Mouse (Mus musculus): ENCODE measurements around the gene Mat2b. TPM values are rescaled to one million over a fixed set of nuclear protein-coding genes. Genes with fewer than 3 reads are reported as not detected.
"Not testable (repeated sequence)": the region's sequence is repeated elsewhere in the genome, so short reads cannot be mapped to it uniquely, and the experiment has no call there.

Gene Mat2b
- polyA plus RNA-seq, 1 experiment, result 11.1 TPM

GRCm38 (mm10) chr11:40718324-40718723 lies 23.3 kb upstream of the Mat2b start:
- no peak overlapping the region for H3K4me3 ChIP-seq (ENCODE audit: control insufficient read depth, low read depth, low read length)
- TF ChIP-seq CTCF (IDR thresholded peaks at IDR 0.05; ENCODE audit: control insufficient read depth, insufficient read depth, insufficient replicate concordance, low read depth, low read length), result no peak
- no peak overlapping the region for H3K27ac ChIP-seq (ENCODE audit: control insufficient read depth, insufficient read depth, low read depth, low read length)
- H3K4me1 ChIP-seq (ENCODE audit: control insufficient read depth, insufficient read depth, low read length), result no peaks in the 10 kb centered on the region
- H3K36me3 ChIP-seq (ENCODE audit: control insufficient read depth, insufficient read depth, low read length), result no peaks in the 10 kb centered on the region; the same call in none of the 2 replicates
- no peaks in the 10 kb centered on the region for H3K27me3 ChIP-seq (ENCODE audit: control insufficient read depth, insufficient read depth, low read length)

GRCm38 (mm10) chr11:40715524-40715923 lies 20.5 kb upstream of the Mat2b start:
- Histone ChIP-seq H3K27ac (ENCODE audit: control insufficient read depth, insufficient read depth, low read depth, low read length) (no peak overlapping the region), H3K27me3 (ENCODE audit: control insufficient read depth, insufficient read depth, low read length) (no peaks in the 10 kb centered on the region), H3K36me3 (ENCODE audit: control insufficient read depth, insufficient read depth, low read length) (0 out of 2 replicates have a peak, but pooled peaks cover 1% of the 10 kb centered on the region), H3K4me1 (ENCODE audit: control insufficient read depth, insufficient read depth, low read length) (no peaks in the 10 kb centered on the region), H3K4me3 (ENCODE audit: control insufficient read depth, low read depth, low read length) (no peak overlapping the region)
- TF ChIP-seq CTCF (IDR thresholded peaks at IDR 0.05; ENCODE audit: control insufficient read depth, insufficient read depth, insufficient replicate concordance, low read depth, low read length) (no peak), POLR2A (IDR thresholded peaks at IDR 0.05; ENCODE audit: control insufficient read depth, low read depth, low read length) (no peak)

- Histone ChIP-seq H3K4me1 (ENCODE audit: control insufficient read depth, insufficient read depth, low read length) (no peaks in the 10 kb centered on the region), H3K4me3 (ENCODE audit: control insufficient read depth, low read depth, low read length) (no peak overlapping the region), H3K36me3 (ENCODE audit: control insufficient read depth, insufficient read depth, low read length) (0 out of 2 replicates have a peak, but pooled peaks cover 1% of the 10 kb centered on the region), H3K27me3 (ENCODE audit: control insufficient read depth, insufficient read depth, low read length) (no peaks in the 10 kb centered on the region), H3K27ac (ENCODE audit: control insufficient read depth, insufficient read depth, low read depth, low read length) (no peak overlapping the region)
- no peak for TF ChIP-seq CTCF (IDR thresholded peaks at IDR 0.05; ENCODE audit: control insufficient read depth, insufficient read depth, insufficient replicate concordance, low read depth, low read length)
- TF ChIP-seq POLR2A (IDR thresholded peaks at IDR 0.05; ENCODE audit: control insufficient read depth, low read depth, low read length), result no peak
Measured at GRCm38 (mm10) chr11:40713858-40714257, 18.9 kb upstream of the Mat2b start.

- not testable (repeated sequence) for H3K27me3 ChIP-seq (ENCODE audit: control insufficient read depth, insufficient read depth, low read length); H3K4me1 ChIP-seq (ENCODE audit: control insufficient read depth, insufficient read depth, low read length); H3K27ac ChIP-seq (ENCODE audit: control insufficient read depth, insufficient read depth, low read depth, low read length); H3K4me3 ChIP-seq (ENCODE audit: control insufficient read depth, low read depth, low read length); H3K36me3 ChIP-seq (ENCODE audit: control insufficient read depth, insufficient read depth, low read length)
Measured at GRCm38 (mm10) chr11:40709899-40710298, 14.9 kb upstream of the Mat2b start.

GRCm38 (mm10) chr11:40694311-40695087 lies 504 bp downstream of the Mat2b start:
- H3K27ac ChIP-seq (ENCODE audit: control insufficient read depth, insufficient read depth, low read depth, low read length), result peak overlapping the region; percentile 90
- H3K36me3 ChIP-seq (ENCODE audit: control insufficient read depth, insufficient read depth, low read length), result no peaks in the 10 kb centered on the region
- TF ChIP-seq POLR2A (IDR thresholded peaks at IDR 0.05; ENCODE audit: control insufficient read depth, low read depth, low read length) (peak; percentile 12; the same call in 1 of the 2 replicates), CTCF (IDR thresholded peaks at IDR 0.05; ENCODE audit: control insufficient read depth, insufficient read depth, insufficient replicate concordance, low read depth, low read length) (no peak)
- no peaks in the 10 kb centered on the region for H3K27me3 ChIP-seq (ENCODE audit: control insufficient read depth, insufficient read depth, low read length)
- peak overlapping the region; percentile 93 for H3K4me3 ChIP-seq (ENCODE audit: control insufficient read depth, low read depth, low read length)
- peaks cover 15% of the 10 kb centered on the region for H3K4me1 ChIP-seq (ENCODE audit: control insufficient read depth, insufficient read depth, low read length)

GRCm38 (mm10) chr11:40693366-40693951 lies 1.5 kb downstream of the Mat2b start:
- TF ChIP-seq CTCF (IDR thresholded peaks at IDR 0.05; ENCODE audit: control insufficient read depth, insufficient read depth, insufficient replicate concordance, low read depth, low read length) (no peak), POLR2A (IDR thresholded peaks at IDR 0.05; ENCODE audit: control insufficient read depth, low read depth, low read length) (no peak)

GRCm38 (mm10) chr11:40692511-40693365 lies 2.3 kb downstream of the Mat2b start:
- peak overlapping the region; percentile 95 for H3K4me3 ChIP-seq (ENCODE audit: control insufficient read depth, low read depth, low read length)
- peaks cover 15% of the 10 kb centered on the region for H3K4me1 ChIP-seq (ENCODE audit: control insufficient read depth, insufficient read depth, low read length)
- H3K27ac ChIP-seq (ENCODE audit: control insufficient read depth, insufficient read depth, low read depth, low read length), result peak overlapping the region; percentile 83
- no peaks in the 10 kb centered on the region for H3K27me3 ChIP-seq (ENCODE audit: control insufficient read depth, insufficient read depth, low read length)
- no peaks in the 10 kb centered on the region for H3K36me3 ChIP-seq (ENCODE audit: control insufficient read depth, insufficient read depth, low read length)
- TF ChIP-seq POLR2A (IDR thresholded peaks at IDR 0.05; ENCODE audit: control insufficient read depth, low read depth, low read length), result peak; percentile 76
- no peak for TF ChIP-seq CTCF (IDR thresholded peaks at IDR 0.05; ENCODE audit: control insufficient read depth, insufficient read depth, insufficient replicate concordance, low read depth, low read length)

More at GRCm38 (mm10) chr11:40693366-40693951, 1.5 kb downstream of the Mat2b start:
- peak overlapping the region; percentile 83 for H3K27ac ChIP-seq (ENCODE audit: control insufficient read depth, insufficient read depth, low read depth, low read length)
- H3K4me3 ChIP-seq (ENCODE audit: control insufficient read depth, low read depth, low read length), result peak overlapping the region; percentile 61
- peaks cover 15% of the 10 kb centered on the region for H3K4me1 ChIP-seq (ENCODE audit: control insufficient read depth, insufficient read depth, low read length)
- no peaks in the 10 kb centered on the region for H3K36me3 ChIP-seq (ENCODE audit: control insufficient read depth, insufficient read depth, low read length)
- H3K27me3 ChIP-seq (ENCODE audit: control insufficient read depth, insufficient read depth, low read length), result no peaks in the 10 kb centered on the region
